Mouse (Mus musculus): Measurements from ENCODE around the gene Dock9.

DNA sequence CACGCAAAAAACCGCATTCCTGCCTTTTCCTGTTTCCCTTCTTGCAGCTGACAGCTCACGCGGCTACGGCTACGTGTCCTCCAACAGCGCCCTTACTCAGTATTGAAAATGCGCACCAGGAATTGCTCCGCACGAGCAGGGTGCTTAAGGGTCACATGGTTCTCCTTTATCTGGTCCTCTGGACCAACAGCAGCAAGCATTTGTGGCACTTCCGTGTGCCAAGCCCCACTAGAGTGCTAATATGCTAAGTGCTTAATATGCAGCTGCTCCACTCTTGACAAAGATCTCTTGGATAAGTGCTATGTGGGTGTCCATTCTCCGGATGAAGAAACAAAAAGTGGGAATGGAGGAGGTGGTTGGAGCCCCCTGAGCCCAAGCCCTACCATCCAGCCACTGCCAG lies 10.7 kb downstream of the Dock9 start:
- TF ChIP-seq CTCF (conservative IDR thresholded peaks at IDR 0.05; ENCODE audit: insufficient read depth, insufficient read length, low read depth, low read length) (no peak), POLR2A (IDR thresholded peaks at IDR 0.05; ENCODE audit: low read depth, low read length) (no peak)
